Mouse (Mus musculus) kidney, adult 18-20 months (tissue): ENCODE results near the gene Abcc3.

ENCODE experiments used
- DNase-seq: peaks from one replicate; pipeline ENCODE4 v3.0.0; 2021

Abcc3 gene

DNA sequence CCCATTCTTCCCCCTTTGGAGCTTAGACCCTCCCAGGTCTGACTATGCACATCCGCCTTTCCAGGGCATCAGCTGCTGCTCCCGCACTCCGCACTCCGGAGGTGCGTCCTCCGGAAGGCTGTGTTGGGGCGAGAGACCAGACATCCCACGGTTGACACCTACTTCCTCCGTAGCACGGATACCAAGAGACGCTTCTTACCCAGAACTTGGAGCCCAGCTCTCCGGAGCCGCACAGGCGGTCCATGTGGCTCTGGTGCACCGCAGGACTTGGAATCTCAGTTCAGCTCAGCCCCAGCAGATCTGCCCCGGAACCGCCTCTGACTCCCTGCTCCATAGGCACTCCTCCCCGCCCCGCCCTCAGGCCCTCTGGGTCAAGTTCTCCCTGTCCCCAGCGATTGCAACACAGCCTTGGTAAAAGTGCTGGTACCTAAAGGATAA lies at the start of gene Abcc3:
Gene Abcc3 (minus strand): TSS at position 326 of the 438 bp plus-strand sequence.
- DNase-seq = peak; percentile 72

DNA sequence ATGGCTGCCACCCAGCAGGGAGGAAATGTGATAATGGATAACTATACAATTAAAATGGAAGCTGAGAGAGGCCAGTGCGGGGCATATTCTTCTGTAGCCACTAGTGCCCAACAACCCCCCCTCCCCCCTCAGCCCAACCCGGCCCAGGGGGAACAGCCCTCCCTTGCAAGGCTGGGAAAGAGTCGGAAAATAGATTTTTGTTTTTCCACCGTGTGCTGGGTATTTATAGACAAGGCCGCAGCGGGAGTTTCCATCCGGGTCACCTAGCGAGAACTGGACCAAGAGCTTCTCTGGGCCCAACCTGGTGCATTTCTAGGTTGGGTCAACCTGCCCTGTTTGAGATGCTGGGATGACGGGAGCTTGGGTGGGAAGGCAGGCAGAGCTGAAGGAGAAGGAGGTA lies 49.0 kb upstream of the Abcc3 start:
- no peak for DNase-seq

DNA sequence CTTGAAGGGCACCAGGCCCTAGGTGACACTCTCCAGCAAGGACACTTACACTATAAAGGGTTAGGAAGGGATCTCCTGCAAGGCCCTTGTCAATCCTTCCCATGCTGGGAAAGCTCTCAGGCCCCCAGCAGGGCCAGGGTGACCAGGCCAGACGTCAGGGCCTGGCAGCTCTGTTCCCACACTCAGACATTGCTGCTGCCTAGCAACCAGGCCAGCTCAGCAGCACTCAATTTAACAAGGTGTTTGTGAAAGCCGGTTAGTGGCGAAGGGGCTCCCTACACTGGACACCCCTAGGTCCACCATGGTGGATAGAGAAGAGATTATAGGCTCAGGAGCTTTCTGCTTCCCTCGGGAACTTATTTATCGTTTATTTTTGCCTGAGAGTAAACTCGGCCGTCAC lies 48.3 kb upstream of the Abcc3 start:
- DNase-seq = no peak

DNA sequence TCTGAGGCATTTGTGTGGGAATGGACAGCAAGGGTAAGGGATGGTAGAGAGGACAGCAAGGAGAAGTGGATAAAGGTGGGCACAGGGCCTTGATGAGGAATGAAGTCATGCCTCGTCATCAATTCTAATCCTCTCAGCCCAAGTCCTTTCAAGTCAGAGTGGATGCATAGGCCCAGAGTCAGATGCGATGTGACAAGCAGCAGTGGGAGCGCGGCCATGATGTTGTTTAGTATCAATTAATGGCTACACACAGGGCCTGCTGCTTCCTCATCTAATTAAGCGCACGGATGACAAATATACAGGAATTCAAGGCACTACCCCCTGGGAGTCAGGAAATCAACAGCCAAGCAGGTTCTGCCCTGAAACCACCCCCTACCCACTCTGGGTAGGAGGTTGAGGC lies 47.6 kb upstream of the Abcc3 start:
- DNase-seq = no peak

DNA sequence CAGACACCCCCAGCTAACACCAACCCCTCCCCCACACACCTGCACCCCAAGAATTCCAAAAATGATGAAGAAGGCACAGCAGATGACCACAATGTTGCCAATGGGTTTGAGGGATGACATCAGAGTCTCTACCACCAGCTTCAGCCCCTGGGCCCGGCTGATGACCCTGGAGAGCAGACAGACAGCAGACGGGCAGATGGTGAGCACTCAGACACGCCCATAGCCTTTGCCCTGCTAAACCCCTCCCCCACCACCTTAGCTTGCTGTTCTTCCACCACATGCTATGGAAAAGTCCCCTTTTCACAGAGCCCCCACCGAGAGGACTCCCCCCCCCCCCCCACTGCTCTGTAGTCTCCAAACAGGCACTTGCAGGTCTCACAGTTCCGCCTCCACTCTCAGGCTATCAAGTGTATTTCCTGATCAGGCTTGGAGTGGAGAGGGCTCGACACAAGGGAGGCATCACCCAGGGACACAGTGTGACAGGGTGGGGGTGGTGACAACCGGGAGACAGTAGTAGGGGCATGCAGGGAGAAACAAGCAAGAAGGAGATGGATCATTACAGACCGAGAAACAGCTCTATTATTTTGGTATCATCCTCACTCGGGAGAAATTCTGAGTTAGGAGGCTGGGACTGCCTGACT lies 36.3 kb upstream of the Abcc3 start:
- DNase-seq = no peak

DNA sequence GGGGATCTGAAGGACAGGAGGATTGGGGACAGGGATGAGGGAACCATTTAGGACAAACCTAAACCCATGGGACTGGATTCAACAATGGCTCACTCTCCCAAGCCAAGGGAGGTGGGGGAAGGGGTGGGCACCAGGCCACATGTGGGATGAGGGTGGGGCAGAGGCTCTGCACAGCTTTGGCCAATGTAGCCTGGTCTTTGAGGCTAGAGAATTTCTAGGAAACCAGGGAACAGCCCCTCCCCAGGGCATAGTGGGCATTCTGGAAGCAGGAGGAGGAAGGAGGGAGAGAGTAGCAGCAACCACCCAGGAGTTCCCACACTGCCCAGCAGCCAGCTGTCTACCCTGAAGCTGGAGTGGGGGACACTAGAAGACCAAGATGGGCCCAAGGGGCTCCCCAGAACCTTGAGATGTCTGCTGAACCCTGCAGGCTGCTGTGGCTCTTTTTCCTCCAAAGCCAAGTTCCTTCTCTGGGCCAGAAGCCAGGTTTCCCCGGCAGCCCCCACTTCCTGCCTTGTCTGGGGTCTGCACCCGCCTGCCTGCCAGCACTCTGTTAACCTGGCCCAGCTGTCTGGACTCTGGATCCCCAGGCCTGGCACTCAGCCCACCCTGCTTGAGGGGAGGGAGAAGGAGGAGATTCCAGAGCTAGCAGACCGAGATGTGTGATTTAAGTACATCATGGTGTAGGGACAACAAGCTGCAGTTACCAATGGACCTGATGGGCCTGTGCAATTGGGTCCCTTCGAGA lies 35.5 kb upstream of the Abcc3 start:
- DNase-seq = peak; percentile 87

DNA sequence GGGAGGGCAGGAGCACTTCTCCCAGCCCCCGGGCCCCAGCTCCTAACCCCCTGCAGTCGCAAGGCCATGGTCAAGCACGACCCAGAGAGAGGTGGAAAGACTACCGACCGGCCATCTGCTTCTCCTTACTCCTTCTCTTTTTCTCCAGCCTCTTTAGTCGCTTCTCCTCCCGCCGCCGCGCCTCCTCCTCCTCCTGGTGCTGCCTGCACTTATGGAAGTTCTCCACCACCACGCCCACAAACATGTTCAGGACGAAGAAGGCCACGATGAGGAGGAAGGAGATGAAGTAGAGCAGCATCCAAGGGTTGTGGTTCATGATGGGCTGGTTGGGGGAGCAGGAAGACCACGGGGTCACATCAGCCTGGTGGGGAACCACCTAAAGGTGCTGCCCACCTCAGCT lies 32.9 kb upstream of the Abcc3 start:
- no peak for DNase-seq

DNA sequence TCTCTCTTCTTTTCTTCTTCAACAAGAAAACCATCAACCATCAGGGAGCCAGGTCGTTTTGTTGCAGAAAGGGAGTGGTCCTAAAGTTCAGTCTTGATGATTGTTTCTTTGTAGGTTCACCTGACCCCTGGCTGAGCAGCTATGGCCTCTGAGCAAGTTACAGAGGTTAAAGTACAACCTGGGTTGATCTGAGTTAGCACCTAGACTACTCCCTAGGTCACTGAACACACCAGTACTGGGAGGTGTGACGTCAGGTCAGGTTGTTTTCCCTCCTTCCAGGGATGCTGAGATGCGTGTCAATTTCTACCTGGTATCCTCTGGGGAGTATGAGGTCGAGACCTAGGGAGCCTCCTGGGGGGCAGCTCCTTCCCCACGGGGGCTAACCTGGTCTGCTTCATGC lies 32.4 kb upstream of the Abcc3 start:
- DNase-seq = no peak

DNA sequence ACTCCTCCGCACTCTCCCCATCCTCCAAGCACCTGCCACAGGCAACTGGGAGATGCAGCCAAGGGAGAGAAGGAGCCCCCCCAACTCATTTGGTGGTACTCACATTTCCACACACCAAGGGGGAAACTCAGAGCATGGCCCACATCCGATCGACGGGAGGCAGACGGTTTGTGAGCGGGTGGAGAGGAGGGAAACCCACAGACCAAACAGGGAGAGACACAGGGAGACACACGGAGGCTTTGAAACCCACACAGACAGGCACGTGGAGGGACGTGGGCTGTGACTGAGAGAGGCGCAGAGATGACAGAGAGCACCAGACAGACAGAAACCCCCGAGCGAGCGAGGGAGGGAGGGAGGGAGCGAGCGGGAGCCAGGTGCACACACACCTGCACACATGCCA lies 31.6 kb upstream of the Abcc3 start:
- no peak for DNase-seq

DNA sequence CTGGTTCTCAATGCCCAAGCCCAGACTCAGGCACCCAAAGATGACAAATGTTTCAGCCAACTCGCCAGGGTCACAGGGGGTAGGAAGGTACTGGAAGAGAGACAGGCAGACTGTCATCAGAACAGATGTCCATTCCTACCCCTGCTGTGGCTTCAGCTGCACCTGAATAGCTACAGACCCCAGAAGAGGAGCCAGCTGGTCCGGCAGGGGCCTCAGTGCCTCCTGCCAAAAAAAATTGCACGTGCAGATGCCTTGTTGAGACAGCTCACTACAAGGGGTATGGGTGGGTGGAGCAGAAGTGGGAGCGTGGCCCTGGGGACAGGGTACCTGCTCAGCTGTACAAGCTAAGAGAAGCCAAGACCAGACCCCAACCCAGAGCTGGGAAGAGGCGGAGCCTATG lies 31.1 kb upstream of the Abcc3 start:
- no peak for DNase-seq

DNA sequence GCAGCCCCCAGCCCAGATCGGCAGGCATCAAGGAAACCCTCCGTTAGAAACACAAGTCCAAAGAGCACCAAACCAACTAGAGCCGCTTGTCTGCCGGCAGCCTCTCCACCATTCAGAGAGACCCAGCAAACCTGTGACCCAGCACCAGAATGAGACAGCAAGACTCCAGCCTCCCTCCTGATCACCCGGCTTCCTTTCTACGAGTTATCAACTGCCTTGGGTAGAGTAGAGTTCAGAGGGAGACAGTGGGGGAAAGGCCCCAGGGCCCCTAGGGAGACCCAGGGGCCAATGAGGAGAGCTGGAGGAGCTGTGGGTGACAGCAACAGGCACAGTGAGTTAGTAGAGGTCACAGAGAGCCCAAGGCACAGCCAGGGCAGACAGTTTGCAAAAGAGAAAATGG lies 28.2 kb upstream of the Abcc3 start:
- DNase-seq = no peak

DNA sequence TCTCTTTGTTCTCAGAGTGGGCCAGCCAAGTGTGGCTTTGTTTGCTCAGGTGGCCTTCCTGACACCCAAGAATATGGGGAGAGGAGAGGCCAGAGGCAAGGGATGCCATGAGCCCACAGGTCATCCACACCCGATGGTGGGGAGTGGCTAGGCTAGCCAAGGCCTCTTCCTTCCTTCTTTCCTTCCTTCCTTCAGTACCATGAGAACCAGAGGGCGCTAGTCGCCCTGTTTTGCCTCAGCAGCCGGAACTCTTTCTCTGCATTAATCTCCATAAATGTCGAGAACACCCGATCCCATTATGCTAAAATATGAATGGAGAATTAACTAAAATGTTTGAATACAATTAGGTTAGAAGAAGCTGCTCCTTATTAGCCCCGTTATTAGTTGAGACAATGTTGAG lies 27.5 kb upstream of the Abcc3 start:
- peak; percentile 51 for DNase-seq

DNA sequence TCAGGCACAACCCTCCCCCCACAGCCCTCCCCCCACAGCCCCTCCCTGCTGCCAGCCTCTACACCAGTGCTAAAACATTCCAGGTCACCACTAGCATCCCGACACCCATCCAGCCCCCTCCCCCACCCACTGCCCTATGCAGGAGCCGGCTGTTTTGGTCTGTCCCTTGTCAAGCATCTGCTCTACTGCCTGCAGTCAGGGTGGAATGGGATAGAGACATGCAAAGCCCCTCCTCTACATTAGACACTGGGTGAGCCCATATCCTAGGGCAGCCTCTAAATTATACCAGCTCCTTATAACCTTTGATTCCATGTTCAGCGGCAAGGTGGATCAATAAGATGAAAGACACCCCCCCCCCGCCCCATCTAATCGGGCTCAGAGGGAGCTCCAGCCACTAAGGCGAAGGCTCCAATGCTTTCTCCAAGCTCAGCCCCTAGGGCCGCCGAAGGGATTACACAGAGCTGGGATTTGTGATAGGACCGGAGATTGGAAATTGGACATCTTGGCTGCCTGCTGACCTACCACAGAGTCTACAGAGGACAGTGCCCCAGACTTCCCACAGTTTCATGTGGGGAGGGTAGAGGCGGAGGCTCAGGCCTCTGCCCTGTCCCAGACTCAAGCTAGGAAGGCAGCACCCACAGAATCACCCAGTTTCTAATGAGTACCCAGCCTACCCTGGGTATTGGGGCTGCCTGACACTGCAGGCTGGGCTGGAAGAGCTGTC lies 26.4 kb upstream of the Abcc3 start:
- no peak for DNase-seq

DNA sequence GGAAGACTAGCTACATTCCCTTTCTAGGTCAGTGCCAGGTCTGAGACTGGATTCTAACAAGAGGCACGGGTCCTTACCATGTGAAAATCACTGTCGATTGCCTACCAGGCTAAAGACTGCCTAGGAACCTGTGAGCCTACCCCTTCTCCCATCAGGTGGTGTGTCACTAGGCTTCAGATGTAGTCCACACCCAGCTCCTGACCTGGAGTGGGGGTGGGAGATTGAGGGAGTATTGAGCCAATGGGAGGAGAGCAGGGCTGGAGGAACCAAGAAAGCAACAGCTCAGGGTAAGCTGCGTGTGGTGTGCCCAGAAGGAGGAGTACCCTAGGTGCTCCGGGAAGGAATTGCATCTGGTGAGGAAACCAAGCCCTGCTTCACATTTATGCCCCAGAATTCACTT lies 21.2 kb upstream of the Abcc3 start:
- no peak for DNase-seq

DNA sequence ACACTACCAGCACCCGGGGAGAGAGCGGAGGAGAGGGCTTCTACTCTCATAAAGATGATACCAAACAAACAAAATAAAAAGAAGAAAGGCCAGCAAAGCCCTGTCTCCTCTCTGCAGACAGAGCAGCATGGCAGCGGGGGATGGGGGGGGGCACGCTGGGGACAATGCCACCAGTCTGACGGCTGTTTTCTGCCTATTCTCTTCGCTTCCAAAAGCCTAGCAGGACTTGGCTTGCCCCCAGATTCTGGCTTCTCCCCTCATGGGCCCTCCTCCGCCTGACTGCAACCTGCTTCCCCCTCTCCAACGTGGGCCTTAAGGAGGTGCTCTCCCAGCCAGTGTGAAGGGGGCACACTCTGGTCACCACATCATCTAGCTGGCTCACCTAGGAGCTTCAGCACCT lies 20.7 kb upstream of the Abcc3 start:
- no peak for DNase-seq

DNA sequence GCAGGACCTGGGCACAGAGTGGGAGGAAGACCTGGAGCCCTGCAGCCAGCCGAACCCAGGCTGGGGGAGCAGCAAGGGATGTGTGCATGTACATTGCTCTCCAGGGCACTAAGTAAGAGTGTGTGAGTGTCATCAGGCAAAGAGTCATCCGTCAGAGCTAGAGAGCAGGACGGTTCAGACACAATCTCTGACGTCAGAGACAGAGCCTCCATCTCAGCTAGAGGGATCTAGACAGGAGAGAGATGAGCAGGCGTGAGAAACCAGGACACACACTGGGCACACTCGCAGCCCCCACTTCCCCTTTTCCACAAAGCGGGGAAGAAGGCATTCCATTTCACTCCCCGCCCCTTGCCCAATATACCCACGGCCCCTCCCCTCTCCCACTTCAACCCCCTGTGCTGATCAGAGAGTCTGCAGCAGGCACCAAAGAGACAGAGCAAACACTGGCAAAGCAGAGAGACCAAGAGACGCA lies 20.2 kb upstream of the Abcc3 start:
- DNase-seq = no peak

DNA sequence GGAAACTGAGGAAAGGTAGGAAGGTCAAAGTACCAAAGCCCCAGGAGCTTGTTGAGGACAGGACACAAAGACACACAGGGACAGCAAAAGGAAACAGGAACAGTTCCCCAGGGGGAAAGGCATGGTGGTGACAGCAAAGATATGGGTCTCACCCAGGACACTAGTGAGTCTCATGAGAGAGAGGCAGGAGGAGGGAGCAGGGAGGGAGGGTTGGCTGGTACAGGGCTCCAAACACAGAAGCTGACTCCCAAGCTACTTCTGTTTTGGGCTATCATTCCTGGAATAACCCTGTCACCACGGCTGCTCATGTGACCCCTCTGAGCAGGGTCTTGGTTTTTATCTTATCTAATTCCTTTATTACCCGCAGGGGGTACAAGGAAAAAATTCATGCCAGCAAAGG lies 19.8 kb upstream of the Abcc3 start:
- DNase-seq = no peak

DNA sequence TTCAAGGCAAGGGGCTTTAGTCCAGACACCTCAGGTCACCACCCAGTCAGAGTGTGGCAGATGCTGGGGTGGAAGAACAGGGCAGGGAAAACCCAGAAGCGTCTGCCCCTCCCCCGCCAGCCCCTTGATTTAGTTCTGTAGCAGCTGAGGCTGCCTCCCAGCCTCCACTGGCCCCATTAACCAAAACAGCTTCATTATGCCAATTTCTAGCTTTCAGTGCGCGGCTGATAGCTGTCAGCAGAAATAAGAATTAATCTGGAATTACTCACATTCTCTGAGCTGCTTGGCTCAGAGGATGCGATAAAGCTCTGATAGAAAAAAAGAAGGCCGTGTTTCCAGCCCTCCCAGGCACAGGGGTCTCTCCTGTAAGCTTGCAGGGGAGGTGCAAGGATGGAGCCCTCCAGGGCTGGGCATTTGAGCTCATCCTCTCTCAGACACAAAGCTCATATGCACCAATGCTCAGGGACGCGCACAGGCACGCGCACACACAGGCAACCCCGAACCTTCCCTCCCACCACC lies 15.1 kb upstream of the Abcc3 start:
- DNase-seq = no peak

DNA sequence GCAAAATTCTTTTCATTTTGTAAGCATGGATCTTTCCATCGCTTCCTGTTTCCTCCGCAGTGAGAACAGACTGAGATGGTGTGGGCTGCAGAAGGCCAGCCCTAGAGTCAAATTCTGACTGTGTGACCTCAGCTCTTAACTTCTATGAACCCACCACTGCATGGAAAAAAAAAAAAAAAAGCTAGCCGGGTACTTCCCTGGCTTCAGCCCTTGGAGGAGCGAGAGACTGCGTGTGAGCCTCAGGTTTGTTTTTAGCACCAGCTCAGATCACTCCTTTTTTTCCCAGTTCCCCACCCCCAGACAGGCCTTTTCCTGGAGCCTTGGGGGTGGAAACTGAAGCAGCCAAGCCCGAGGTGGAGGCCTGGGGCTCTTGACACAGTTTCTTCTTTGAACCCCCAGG lies 12.6 kb upstream of the Abcc3 start:
- no peak for DNase-seq

DNA sequence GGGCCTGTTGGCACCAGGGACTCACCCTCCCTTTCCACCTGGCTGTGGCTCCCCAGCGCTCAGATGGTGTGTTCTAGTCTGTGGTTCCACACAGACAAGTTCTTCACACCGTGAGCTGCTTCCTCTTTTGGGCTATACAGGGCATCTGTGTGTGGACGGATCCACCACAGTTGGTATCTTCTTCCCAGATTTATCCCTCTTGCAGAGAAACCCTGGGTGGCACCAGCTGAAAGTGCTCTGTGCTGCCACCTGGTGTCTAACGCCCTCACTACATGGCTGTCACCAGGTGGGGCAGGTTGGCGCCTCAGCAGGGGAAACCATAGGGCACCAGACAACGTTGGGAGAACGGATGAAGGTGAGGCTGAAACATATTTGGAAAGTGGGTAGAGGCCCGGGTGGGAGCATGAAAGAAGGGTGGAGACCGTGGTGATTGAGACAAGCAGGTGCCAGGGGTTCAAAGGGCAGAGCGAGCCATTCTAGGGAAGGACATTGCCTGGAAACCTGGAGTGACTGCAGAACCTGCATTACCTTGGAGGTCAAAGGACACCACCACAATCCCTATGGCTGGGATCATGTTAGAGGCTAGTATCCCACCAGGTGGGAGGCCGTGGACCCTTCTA lies 12.0 kb upstream of the Abcc3 start:
- peak; percentile 90 for DNase-seq

DNA sequence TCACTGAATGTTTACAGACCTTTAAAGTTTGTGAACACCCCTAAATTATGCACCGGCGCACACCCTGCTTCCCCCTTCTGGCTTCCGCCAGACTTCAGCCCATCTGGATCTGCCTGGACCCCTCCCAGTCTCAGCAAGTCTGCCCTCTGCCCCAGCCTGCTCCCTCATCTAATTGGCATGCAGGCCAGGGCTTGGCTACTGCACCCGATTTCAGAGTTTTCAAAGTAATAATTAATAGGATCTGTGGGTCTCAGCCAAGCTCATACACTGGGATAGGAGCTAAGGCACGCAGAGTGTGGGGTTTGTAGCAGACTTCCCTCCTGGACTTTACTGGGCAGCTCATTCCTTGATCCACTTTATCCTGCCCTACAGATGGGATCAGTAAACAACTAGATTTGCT lies 11.4 kb upstream of the Abcc3 start:
- DNase-seq = peak; percentile 74

DNA sequence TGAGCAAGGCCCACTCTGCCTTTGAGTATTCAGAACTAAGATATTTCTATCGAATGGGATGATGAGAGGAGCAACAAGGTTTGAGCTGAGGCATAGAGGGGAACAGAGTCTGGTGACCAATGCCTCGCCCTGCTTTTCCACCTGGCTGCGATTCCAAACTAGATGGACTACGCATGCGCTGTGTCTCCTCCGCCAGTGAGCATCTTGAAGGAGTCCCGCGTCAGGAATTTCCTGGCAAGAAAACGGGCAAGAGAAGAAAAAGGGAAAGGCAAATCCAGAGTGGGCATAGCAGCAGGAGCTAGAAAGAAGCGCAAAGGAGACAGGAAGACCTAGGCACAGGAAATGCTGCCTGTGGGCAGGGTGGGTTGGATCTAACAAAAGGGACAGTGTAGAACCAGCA lies 11.0 kb upstream of the Abcc3 start:
- peak; percentile 49 for DNase-seq

DNA sequence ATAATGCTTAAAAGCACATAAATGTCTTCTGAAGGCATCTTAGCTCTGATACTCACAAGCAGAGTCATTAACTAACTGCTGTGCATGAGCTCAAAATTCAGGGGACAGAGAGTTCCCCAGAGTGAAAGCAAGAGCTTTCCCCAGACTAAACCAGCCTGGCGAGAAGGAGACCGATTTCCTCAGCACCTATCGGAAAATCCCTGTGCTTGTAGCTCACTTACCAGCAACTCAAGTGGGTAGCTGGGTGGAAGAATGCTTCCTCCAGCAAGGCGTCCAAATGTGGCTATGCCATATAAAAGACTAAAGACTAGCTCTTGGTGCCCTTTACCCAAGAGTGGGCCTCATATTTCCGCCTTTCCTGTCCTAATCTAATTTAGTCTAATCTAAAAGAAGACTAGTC lies 9.9 kb upstream of the Abcc3 start:
- DNase-seq = no peak
